Mouse (Mus musculus): ENCODE data around the gene Gm6583.
"Not testable (repeated sequence)": the region's sequence is repeated elsewhere in the genome, so short reads cannot be mapped to it uniquely, and the experiment has no call there.

Gm6583 gene

DNA sequence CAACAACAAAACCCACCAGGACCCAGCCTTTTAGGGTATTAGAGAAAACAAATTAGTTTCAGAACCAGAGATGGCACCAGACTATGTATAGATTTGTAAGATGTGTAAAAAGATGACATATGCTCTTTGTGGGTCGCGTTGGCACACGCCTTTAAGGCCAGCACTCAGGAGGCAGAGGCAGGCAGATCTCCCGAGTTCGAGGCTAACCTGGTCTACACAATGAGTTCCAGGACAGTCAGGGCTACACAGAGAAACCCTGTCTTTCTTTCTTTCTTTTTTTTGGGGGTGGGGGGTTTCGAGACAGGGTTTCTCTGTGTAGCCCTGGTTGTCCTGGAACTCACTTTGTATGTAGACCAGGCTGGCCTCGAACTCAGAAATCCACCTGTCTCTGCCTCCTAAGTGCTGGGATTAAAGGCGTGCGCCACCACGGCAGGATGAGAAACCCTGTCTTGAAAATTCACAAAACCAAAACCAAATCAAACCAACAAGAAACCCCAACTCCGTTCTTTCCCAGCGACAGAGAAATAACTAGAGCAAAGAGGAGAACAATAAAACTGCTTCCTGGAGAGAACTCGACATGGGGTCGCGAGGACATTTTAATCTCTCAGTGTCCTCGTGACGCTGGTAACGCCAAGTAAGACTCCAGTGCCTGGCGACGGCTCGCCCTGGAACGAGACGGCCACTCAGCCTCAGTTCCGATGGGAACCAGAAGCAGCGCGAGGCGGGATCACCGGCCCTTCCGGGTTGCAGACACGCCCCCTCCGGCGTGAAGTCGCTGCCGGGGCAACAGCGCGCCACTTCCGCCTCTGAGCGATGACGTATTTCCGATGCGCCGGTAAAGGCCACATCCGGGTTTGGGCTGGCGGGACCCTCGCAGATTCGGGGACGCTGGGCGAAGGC, 30.0 kb downstream of the Gm6583 start, which contains the start of gene Tfip11:
Gene Tfip11 (plus strand): TSS at position 813 of the 900 bp plus-strand sequence.
- DNase-seq (ENCODE audit: low spot score in 2 of 2), result peak; percentile 97

DNA sequence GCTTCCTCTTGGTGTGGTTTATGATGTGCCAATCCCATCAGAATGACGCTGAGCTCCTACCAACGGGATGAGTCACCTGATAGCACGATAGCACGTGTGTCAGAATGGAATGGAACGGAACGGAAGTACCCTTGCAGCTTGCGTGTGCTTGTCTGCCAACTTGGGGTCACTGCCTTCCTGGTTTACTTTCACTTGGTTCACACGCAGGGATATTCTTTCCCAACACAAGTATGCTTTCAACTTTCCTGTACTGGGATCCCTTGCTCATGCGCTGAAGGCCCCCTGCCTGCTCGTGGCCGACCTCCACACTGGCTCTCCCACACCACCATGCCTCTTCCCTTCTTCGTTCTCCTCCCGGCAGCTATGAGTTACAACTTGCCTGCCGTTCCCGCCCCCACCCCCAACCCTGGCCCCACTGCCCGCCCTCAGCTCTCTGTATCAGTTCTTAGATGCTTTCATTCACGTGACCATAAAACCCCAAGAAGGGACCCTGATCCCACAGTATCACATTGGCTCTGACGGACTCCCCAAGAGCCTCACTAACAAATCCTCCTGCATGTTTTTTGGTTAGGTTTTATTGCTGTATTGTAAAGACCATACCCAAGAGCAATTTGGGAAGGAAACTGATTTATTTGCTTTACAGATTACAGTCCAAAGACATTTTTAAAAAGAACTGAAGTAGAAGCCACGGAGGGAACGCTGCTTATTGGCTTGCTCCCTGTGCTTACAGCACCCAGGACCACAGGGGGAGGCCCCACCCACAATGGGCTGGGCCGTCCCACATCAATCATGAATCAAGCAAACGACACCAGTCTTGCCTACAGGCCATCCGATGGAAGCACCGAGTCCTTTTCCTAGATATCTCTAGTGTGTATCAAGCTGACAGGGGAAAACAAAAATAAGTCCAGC, 30.9 kb downstream of the Gm6583 start:
- no peak for DNase-seq (ENCODE audit: low spot score in 2 of 2)

DNA sequence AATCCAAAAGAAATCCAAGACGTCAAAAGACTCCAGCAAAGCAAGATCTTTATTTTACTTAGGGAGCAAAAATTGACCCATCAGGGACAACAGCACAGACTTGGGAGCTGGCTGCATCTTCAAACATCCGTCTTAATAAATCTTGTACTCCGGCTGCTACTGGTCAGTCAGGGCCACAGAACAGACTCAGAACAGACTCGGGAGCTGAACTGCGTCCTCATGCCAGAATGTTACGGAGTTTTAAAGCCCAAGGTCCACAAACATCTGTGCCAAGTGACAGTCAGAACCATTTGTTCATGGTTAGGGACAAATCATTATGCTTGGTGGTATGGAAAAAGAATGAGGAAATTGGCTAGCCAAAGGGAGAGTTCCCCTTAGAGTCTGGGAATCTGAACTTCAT, 32.6 kb downstream of the Gm6583 start:
- DNase-seq (ENCODE audit: low spot score in 2 of 2), result no peak

DNA sequence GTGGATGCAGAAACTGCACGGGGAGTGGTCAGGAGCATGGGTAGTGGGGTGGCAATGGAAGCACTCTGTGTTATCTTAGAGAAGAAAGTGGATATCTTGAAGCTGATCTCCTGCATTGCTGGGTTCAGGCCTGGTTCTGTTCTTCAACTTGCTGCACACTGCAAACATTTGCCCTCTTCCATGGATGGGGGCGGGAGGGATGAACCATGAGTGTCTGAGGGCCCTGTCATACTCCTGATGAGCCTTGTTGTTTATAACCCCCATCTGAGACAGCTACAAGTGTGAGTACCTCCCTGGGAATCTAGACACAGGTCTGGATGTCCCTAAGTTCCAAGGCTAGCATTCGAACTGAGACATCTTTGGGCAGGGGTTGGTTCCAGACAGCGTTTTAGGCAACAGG, 34.5 kb downstream of the Gm6583 start:
- DNase-seq (ENCODE audit: low spot score in 2 of 2), result no peak

DNA sequence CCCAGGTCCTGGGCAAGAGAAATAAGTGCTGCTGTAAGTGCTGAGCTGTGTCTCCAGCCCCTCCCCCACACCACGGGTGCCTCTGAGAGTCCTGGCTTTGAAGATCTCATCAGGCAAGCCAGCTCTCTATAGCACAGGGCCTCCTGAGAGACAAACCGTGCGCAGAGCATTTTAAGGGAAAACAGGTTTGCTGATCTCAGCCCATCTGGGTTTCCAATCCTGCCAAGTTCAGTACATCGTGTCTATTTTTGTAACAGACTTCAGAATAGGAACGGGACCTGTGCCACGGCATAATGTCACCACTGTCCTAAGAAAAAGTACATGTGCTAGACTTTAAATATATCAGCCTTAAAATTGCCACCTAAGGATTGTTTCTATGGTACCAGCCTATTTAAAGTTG, 34.9 kb downstream of the Gm6583 start:
- peak; percentile 78 to 95 for DNase-seq (ENCODE audit: low spot score in 2 of 2)

DNA sequence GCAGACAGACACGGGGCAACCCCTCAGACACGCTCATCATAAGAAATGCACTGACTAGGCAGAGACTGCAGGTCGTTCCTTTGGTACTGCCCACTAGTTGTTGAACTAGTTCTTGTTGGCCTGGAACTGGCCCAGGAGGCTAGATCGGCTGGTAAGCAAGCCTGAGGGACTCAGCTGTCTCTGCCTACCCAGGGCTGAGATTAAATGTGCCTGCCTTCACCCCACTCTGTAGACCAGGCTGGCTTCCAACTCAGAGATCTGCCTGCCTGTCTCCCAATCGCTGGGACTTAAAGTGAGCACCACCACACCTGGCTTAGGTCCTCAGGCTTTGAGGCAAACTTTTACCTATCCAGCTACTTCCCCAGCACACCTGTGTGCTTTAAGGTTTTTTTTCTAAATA, 35.5 kb downstream of the Gm6583 start:
- peak in 1 of 2 experiments; percentile 39 for DNase-seq (ENCODE audit: low spot score in 2 of 2)

DNA sequence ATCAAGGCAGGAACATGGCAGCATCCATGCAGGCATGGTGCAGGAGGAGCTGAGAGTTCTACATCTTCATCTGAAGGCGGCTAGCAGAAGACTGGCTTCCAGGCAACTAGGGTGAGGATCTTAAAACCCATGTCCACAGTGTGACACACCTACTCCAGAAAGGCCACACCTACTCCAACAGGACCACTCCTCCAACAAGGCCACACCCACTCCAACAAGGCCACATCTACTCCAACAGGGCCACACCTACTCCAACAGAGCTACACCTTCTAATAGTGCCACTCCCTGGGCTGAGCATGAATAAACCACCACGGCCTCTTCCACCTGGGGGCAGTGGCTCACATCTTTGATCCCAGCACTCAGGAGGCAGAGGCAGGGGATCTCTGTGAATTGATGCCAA, 36.5 kb downstream of the Gm6583 start:
- DNase-seq (ENCODE audit: low spot score in 2 of 2), result not testable (repeated sequence)

DNA sequence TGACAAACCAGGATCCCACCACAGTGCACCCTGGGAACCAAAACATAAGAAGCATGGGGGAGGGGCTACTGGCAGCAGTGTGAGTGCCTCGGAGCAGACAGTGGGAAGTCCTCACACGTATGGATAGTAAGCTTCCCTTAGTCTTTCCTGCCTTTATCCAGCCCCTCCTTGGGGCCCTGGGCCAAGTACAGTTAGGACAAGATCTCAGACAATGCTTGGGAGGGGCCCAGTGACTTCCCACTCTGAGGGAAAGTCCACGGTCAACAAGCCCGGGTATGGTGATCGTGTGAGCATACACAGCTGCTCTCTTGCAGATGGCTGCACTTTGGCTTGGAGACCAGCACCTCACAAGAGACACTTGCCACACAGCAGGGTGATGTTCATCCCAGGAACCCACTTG, 38.5 kb downstream of the Gm6583 start:
- DNase-seq (ENCODE audit: low spot score in 2 of 2), result no peak

DNA sequence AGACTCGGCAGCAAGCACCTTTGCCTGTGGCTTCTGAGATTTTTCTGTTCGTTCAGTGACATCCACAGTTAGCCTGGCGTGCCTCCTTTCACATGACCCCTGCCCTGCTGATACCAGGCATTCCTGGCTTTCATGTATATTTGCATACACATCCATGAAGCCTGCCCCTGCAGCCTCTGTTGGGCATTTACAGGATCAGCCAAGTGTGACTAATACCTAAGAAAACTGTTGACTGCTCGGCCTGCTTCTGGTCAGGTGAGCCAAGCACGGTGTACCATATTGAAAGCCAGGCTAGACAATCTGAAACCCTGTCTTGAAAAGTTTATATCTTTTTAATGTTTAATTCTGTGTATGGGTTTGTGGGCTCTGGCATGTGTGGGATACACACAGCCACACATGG, 39.4 kb downstream of the Gm6583 start:
- DNase-seq (ENCODE audit: low spot score in 2 of 2), result no peak

DNA sequence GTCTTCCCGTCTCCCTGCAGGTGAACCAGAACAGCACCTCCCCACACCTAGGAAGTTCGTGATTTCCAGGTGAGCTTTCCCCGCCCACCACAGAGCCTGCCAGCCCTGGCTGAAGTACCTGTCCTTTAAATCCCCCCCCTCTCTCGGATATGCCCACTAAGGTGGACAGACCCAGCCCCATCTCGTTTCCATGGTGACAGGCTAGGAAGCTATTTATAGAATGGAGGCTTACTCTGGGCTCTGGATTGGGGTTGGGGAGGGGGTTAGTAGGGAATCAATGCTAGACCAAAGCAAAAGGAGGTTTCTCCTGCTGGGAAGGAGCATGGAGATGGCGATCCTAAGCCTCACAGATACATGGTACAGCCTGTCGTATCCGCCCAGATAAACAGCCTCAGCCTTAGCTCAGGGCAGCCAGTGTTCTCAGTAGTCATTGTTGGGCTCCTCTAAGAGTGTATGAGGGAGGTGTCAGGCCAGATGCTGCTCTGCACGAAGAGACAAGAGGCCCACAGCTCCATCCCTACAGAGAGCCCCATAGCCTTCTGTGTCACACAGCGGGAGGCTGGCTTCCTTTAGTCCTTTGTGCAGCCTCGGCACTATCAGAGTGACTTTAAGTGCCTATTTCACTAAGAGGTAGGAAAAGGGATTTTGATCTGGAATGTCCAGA, 42.5 kb downstream of the Gm6583 start:
- no peak for DNase-seq (ENCODE audit: low spot score in 2 of 2)

DNA sequence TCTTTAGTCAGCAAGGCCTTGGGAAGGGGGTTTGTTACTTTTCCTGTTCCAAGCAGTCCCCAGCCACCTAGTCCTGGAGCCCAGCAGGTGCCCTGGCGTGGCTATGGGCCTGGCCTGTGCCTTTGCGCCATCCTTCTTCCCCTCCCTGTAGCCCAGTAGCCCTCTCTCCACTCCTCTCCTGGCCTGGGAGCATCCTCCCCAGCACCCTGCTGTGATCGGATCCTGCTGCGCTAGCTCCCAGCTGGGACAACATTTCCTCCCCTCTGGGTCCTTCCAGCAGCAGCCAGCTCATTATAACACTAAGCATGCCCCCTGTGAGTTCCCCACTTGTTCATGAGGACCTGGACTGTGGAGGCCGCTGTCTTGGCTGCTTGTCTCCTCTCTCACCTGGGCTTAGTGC, 50.0 kb downstream of the Gm6583 start:
- no peak for DNase-seq (ENCODE audit: low spot score in 2 of 2)
